Mouse (Mus musculus) erythroid progenitor cell, adult 5-6 weeks (primary cell): ENCODE data around the gene Ccdc47. TPM values are rescaled to one million over a fixed set of nuclear protein-coding genes. Genes with fewer than 3 reads are reported as not detected.
A peak's percentile ranks its signal among the peaks of the same experiment; 100 is the strongest.
"Not testable (repeated sequence)": the region's sequence is repeated elsewhere in the genome, so short reads cannot be mapped to it uniquely, and the experiment has no call there.

ENCODE experiments used
- ATAC-seq: replicated peaks from 2 replicates; pipeline ENCODE4 v1.8.0; 2016; ENCODE audit warnings: moderate number of reproducible peaks, mild to moderate bottlenecking, moderate TSS enrichment, inconsistent platforms; ENCODE audit not compliant: poor library complexity, low FRiP score, severe bottlenecking
- total RNA-seq, 2 experiments: library from RNA; stranded (forward) in 1 of 2; stranded (reverse) in 1 of 2; fragments of 150-400 nt in 1 of 2; fragments of 186-747, 209-891 nt in 1 of 2; gene quantifications; 2 replicates each; pipeline versions ENCODE4 v1.2.3 to v1.2.4; 2015 to 2017; ENCODE audit warnings: low replicate concordance in 2 of 2

The Ccdc47 gene
- total RNA-seq, 2 experiments from 2014 or later: 54.9 to 130 TPM

GRCm38 (mm10) chr11:106200756-106201155 lies 15.4 kb downstream of the Ccdc47 start:
- ATAC-seq: no peak

GRCm38 (mm10) chr11:106199997-106200396 lies 16.1 kb downstream of the Ccdc47 start:
- ATAC-seq: not testable (repeated sequence)

- ATAC-seq: no peak
Measured at GRCm38 (mm10) chr11:106198277-106198676, 17.9 kb downstream of the Ccdc47 start.

- no peak for ATAC-seq
Measured at GRCm38 (mm10) chr11:106195341-106195740, 20.8 kb downstream of the Ccdc47 start.

- ATAC-seq: no peak
Measured at GRCm38 (mm10) chr11:106194891-106195290, 21.3 kb downstream of the Ccdc47 start.

- ATAC-seq: no peak
Measured at GRCm38 (mm10) chr11:106194155-106194541, 22.0 kb downstream of the Ccdc47 start.

GRCm38 (mm10) chr11:106193371-106194154 lies 22.6 kb downstream of the Ccdc47 start:
- peak; percentile 92 for ATAC-seq

GRCm38 (mm10) chr11:106192657-106193370 lies 23.3 kb downstream of the Ccdc47 start:
- ATAC-seq: peak; percentile 60

GRCm38 (mm10) chr11:106192241-106192640 lies 23.9 kb downstream of the Ccdc47 start:
- no peak for ATAC-seq

GRCm38 (mm10) chr11:106191716-106192115 lies 24.4 kb downstream of the Ccdc47 start:
- no peak for ATAC-seq

- ATAC-seq: no peak
Measured at GRCm38 (mm10) chr11:106187326-106187725, 28.8 kb downstream of the Ccdc47 start.

- ATAC-seq: no peak
Measured at GRCm38 (mm10) chr11:106180449-106180801, 35.7 kb downstream of the Ccdc47 start.

- ATAC-seq: no peak
Measured at GRCm38 (mm10) chr11:106179711-106180448, 36.3 kb downstream of the Ccdc47 start.

- peak; percentile 87 for ATAC-seq
Measured at GRCm38 (mm10) chr11:106178036-106178782, 37.9 kb downstream of the Ccdc47 start.

GRCm38 (mm10) chr11:106176372-106176771 lies 39.8 kb downstream of the Ccdc47 start:
- ATAC-seq: no peak

- no peak for ATAC-seq
Measured at GRCm38 (mm10) chr11:106175081-106175480, 41.1 kb downstream of the Ccdc47 start.

- no peak for ATAC-seq
Measured at GRCm38 (mm10) chr11:106174372-106174771, 41.8 kb downstream of the Ccdc47 start.

GRCm38 (mm10) chr11:106173228-106173627 lies 42.9 kb downstream of the Ccdc47 start:
- no peak for ATAC-seq

GRCm38 (mm10) chr11:106170807-106171206 lies 45.3 kb downstream of the Ccdc47 start:
- ATAC-seq: no peak

- ATAC-seq: no peak
Measured at GRCm38 (mm10) chr11:106167435-106167834, 48.7 kb downstream of the Ccdc47 start.
